Mouse (Mus musculus): Measurements from ENCODE around the gene Glmp. TPM values are rescaled to one million over a fixed set of nuclear protein-coding genes. Genes with fewer than 3 reads are reported as not detected.
"Not testable (repeated sequence)": the region's sequence is repeated elsewhere in the genome, so short reads cannot be mapped to it uniquely, and the experiment has no call there.

Glmp gene
- polyA plus RNA-seq (2012; rRNA removed) = 21.7 and 22.5 TPM in 2 replicates

DNA sequence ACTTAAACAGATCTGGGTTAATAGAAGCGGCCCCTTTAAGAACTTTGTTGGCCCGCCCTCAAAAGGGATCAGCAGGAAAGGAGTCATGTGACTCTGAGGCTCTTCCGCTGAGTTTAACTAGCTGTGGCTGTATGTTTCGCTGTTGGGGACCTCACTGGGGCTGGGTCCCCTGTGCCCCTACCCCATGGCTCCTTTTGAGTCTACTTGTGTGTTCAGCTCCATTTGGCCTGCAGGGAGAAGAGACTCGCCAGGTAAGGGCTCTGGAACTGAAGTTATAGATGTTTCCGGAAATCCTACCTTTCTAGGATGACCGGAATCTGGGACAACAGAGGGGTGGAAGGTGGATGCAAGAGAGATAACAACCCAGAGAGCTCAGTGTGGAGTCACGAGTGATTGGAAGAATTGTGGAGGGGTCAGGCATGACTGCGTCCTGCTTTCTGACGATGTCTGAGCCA, at the start of gene Glmp:
TSS of gene Glmp (plus strand) at position 73 of the 455 bp plus-strand sequence.
- no peak within 1 kb of the TSS for H3K27ac ChIP-seq (ENCODE audit: control insufficient read depth, insufficient read depth, low read depth, low read length)

DNA sequence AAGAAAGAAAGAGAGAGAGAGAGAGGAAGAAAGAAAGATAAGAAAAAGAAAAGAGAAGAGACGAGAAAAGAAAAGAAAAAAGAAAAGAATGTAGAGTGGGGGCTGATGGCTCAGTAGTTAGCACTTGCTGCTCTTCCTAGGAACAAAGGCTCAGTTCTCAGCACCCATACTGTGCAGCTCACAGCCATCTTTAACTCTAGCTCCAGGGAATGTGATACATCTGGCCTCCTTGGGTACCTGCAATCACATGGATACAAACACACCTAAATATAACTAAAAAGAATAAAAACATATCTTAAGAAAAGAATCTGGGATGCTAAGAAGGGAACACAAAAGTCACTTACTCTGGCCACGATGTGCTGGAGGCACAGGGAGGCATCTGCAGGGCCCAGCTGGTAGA, 48.7 kb upstream of the Glmp start:
- Histone ChIP-seq H3K4me3 (ENCODE audit: control insufficient read depth, low read depth, low read length) (no peak overlapping the region), H3K4me1 (ENCODE audit: control insufficient read depth, insufficient read depth, low read length) (no peaks in the 10 kb centered on the region), H3K36me3 (ENCODE audit: control insufficient read depth, insufficient read depth, low read length) (no peaks in the 10 kb centered on the region; the same call in 1 of the 2 replicates), H3K27me3 (ENCODE audit: control insufficient read depth, insufficient read depth, low read length) (no peaks in the 10 kb centered on the region), H3K27ac (ENCODE audit: control insufficient read depth, insufficient read depth, low read depth, low read length) (no peak overlapping the region)
- no peak for TF ChIP-seq CTCF (IDR thresholded peaks at IDR 0.05; ENCODE audit: control insufficient read depth, insufficient read depth, insufficient replicate concordance, low read depth, low read length)
- no peak for TF ChIP-seq POLR2A (IDR thresholded peaks at IDR 0.05; ENCODE audit: control insufficient read depth, low read depth, low read length)

More for the DNA sequence above, at the start of gene Glmp:
- Histone ChIP-seq H3K36me3 (ENCODE audit: control insufficient read depth, insufficient read depth, low read length) (no peaks in the 10 kb centered on the region), H3K4me1 (ENCODE audit: control insufficient read depth, insufficient read depth, low read length) (peaks cover 7% of the 10 kb centered on the region), H3K27me3 (ENCODE audit: control insufficient read depth, insufficient read depth, low read length) (no peaks in the 10 kb centered on the region), H3K4me3 (ENCODE audit: control insufficient read depth, low read depth, low read length) (peak within 1 kb of the TSS; percentile 77)
- TF ChIP-seq CTCF (IDR thresholded peaks at IDR 0.05; ENCODE audit: control insufficient read depth, insufficient read depth, insufficient replicate concordance, low read depth, low read length) = no peak
- TF ChIP-seq POLR2A (IDR thresholded peaks at IDR 0.05; ENCODE audit: control insufficient read depth, low read depth, low read length) = 0 out of 2 replicates have a peak, but pooled peaks have one; percentile 23

DNA sequence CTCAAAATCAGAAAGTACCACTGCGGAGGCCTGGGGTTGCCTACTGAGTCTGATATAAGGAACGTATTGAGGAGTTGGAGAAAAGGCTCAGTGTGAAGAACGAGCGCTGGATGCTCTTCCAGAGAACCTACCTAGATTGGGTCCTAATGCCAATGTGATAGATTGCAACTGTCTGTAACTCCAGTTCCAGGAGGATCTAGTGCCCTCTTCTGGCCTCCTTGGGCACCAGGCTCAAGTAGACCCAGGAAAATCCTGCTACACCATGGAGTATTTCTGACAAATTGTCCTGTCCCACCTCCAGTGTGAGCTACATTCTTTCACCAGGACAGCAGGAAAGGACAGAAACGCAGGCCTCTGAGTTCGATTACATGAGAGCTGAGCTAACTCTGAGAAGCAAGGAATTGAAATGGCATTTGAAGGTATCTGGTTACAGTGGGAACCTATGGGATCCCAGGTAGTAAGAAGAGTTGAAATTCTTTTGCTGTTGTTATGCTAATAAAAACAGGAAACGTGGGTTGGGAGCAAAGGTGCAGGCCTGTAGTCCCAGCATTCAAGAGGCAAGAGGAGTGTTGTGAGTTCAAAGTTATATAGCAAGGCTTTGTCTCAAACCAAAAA, 48.2 kb upstream of the Glmp start:
- H3K4me3 ChIP-seq (ENCODE audit: control insufficient read depth, low read depth, low read length) = no peak overlapping the region
- no peak overlapping the region for H3K27ac ChIP-seq (ENCODE audit: control insufficient read depth, insufficient read depth, low read depth, low read length)
- H3K36me3 ChIP-seq (ENCODE audit: control insufficient read depth, insufficient read depth, low read length) = no peaks in the 10 kb centered on the region; the same call in 1 of the 2 replicates
- TF ChIP-seq POLR2A (IDR thresholded peaks at IDR 0.05; ENCODE audit: control insufficient read depth, low read depth, low read length) (no peak), CTCF (IDR thresholded peaks at IDR 0.05; ENCODE audit: control insufficient read depth, insufficient read depth, insufficient replicate concordance, low read depth, low read length) (peak; percentile 8; the same call in 1 of the 2 replicates)
- no peaks in the 10 kb centered on the region for H3K27me3 ChIP-seq (ENCODE audit: control insufficient read depth, insufficient read depth, low read length)
- H3K4me1 ChIP-seq (ENCODE audit: control insufficient read depth, insufficient read depth, low read length) = no peaks in the 10 kb centered on the region

DNA sequence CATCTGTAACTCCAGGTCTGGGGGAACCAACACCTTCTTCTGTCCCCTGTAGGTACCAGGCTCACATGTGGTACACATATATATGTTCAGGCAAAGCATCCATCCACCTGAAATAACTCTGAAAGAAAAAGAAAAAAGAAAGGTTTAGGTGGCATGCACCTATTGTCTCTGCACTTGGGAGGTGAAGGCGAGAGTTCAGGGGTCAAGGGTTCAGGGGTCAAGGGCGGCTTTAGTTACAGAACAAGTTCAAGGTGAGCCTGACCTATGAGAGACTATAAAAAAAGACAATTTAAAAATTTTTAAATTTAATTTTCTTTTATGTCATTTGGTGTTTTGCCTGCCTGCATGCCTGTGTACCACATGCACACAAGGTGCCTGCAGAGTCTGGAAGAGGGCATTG, 44.8 kb upstream of the Glmp start:
- no peak overlapping the region for H3K4me3 ChIP-seq (ENCODE audit: control insufficient read depth, low read depth, low read length)
- H3K4me1 ChIP-seq (ENCODE audit: control insufficient read depth, insufficient read depth, low read length) = no peaks in the 10 kb centered on the region
- no peaks in the 10 kb centered on the region; the same call in 1 of the 2 replicates for H3K36me3 ChIP-seq (ENCODE audit: control insufficient read depth, insufficient read depth, low read length)
- no peak for TF ChIP-seq POLR2A (IDR thresholded peaks at IDR 0.05; ENCODE audit: control insufficient read depth, low read depth, low read length)
- no peak for TF ChIP-seq CTCF (IDR thresholded peaks at IDR 0.05; ENCODE audit: control insufficient read depth, insufficient read depth, insufficient replicate concordance, low read depth, low read length)
- H3K27me3 ChIP-seq (ENCODE audit: control insufficient read depth, insufficient read depth, low read length) = no peaks in the 10 kb centered on the region
- H3K27ac ChIP-seq (ENCODE audit: control insufficient read depth, insufficient read depth, low read depth, low read length) = no peak overlapping the region

DNA sequence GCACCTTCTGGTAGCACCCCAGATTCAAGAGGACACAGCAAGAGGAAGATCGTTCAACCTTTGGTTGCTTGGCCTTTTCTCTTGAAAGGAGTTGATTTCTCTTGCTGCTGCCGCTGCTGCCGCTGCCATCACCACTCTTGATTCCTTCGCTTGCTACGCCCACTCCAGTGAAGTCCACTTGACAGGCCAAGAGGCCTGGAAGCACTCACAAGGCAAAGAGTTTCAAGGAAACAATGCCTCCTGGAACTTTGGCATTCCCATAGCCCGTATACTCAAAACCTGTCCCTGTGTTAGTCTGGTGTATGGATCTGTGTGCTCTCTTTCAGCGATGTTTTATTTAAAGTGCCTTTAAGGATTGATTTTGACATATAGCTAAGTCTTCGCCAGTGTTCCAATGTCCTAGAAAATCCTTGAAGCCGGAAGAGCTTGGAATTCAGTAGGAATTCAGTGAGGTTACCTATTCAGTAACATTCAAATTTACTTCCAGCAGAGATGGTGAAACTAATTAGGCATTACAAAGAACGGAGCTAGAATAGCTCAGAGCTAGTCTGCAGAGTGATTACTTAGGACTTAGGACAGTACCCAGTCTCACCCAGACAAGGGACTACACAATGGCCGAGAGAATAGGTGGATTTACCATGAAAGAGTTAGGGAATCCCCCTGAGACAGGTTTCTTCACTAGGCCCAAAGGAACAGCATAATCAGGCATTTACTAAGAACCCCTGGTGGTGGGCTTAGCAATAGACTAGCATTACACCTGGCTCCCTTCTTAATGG, 43.5 kb upstream of the Glmp start:
- not testable (repeated sequence) for H3K27ac ChIP-seq (ENCODE audit: control insufficient read depth, insufficient read depth, low read depth, low read length); H3K36me3 ChIP-seq (ENCODE audit: control insufficient read depth, insufficient read depth, low read length); H3K4me3 ChIP-seq (ENCODE audit: control insufficient read depth, low read depth, low read length); H3K27me3 ChIP-seq (ENCODE audit: control insufficient read depth, insufficient read depth, low read length); H3K4me1 ChIP-seq (ENCODE audit: control insufficient read depth, insufficient read depth, low read length)

DNA sequence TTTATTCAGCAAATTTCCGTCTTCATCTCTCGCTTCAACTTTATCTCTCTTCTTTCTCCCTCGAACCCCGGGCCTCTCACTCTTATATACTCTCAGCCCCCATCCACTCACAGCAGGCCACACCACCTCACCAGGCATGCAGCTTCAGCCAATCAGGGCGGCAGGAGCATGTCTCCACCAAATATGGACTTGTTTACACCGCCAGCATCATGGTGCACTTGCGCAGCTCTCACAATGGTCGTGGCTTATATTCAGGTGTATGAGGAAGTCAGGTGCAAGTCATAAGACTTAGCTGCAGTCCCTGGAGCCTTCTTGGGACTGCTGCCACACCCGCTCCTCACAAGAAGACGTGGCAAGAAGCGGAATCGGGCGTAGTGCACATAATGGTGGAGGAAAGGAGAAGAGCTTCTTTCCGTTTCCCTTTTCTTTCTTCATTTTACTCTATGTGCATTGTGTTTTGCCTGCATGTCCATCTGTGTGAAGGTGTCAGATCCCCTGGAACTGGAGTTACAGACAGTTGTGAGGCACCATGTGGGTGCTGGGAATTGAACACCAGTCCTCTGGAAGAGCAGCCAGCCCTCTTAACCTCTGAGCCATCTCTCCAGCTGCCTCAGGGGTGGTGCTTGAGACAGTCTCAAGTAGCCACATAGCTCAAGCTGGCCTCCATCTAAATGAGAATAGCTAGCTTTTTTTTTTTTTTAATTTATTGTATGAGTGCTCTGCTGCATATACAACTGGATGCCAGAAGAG, 39.8 kb upstream of the Glmp start:
- H3K4me1 ChIP-seq (ENCODE audit: control insufficient read depth, insufficient read depth, low read length); H3K27ac ChIP-seq (ENCODE audit: control insufficient read depth, insufficient read depth, low read depth, low read length); H3K4me3 ChIP-seq (ENCODE audit: control insufficient read depth, low read depth, low read length); H3K36me3 ChIP-seq (ENCODE audit: control insufficient read depth, insufficient read depth, low read length); H3K27me3 ChIP-seq (ENCODE audit: control insufficient read depth, insufficient read depth, low read length): not testable (repeated sequence)

DNA sequence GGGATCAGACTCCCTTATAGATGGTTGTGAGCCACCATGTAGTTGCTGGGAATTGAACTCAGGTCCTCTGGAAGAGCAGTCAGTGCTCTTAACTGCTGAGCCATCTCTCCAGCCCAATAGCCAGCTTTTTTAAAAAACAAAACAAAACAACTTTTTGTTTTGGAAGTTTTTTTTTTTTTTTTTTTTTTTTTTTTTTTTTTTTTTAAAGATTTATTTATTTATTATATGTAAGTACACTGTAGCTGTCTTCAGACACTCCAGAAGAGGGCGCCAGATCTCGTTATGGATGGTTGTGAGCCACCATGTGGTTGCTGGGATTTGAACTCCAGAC, 39.3 kb upstream of the Glmp start:
- not testable (repeated sequence) for H3K27me3 ChIP-seq (ENCODE audit: control insufficient read depth, insufficient read depth, low read length); H3K4me3 ChIP-seq (ENCODE audit: control insufficient read depth, low read depth, low read length); H3K4me1 ChIP-seq (ENCODE audit: control insufficient read depth, insufficient read depth, low read length); H3K36me3 ChIP-seq (ENCODE audit: control insufficient read depth, insufficient read depth, low read length); H3K27ac ChIP-seq (ENCODE audit: control insufficient read depth, insufficient read depth, low read depth, low read length)

All from testis, adult 2 months (tissue).